In the genomic region with DNA sequence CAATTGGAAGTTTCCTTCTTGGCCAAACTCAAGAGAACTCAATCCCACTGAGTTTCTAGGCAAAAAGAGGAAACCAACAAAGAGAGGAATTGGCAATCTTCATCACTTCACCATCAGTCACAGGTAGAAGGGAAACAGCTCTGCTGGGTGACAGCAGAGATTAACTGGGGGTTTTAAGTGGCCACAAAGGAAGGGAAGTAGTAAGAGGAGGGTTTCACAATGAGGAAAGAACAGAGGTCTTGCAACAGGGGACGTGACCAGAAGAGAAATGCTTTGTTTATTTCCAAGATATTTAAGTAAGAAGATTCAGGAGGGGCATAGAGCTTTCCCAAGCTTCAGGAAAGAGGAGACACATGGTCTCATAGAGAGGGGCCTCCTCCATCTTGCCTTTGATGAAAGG, we compare ENCODE assay signal across 44 mouse cellular contexts. TPM values are rescaled to one million over a fixed set of nuclear protein-coding genes. Genes with fewer than 3 reads are reported as not detected.
DNase-seq lines count a peak whose midpoint lies in the region; ATAC-seq and TF ChIP-seq lines count a peak whose summit lies in the region.
"Had no signal": no experiment of that assay in that cellular context is flagged by ENCODE, and none has a peak within 500 bp of the region (broad histone marks: within the 10 kb centered on the region; RNA-seq: fewer than 3 reads in every experiment).

No protein-coding gene starts in this region.

- 0 out of 2 replicates have a peak overlapping the region, but pooled peaks have one; percentile 22 for H3K4me2 ChIP-seq in liver, postnatal 0 days (ENCODE audit: low read depth, low read length)
- H3K4me2 ChIP-seq in liver, embryonic 11.5 days = no peak overlapping the region
- H3K4me2 ChIP-seq: embryonic facial prominence, embryonic 13.5 days; forebrain, embryonic 15.5 days; heart, embryonic 11.5 days; hindbrain, embryonic 13.5 days; limb, embryonic 12.5 days; liver, embryonic 13.5 days; lung, embryonic 14.5 days; neural tube, embryonic 13.5 days had no signal

- no peak for TF ChIP-seq EP300 in liver, postnatal 0 days (IDR thresholded peaks at IDR 0.05; ENCODE audit: low read depth)

- H3K27me3 ChIP-seq in liver, postnatal 0 days (ENCODE audit: insufficient read depth, low read length) = no peaks in the 10 kb centered on the region
- no peaks in the 10 kb centered on the region for H3K27me3 ChIP-seq in liver, embryonic 11.5 days (replicated peaks; ENCODE audit: control insufficient read depth, insufficient read depth, low read length)
- H3K27me3 ChIP-seq: embryonic facial prominence, embryonic 13.5 days; forebrain, embryonic 15.5 days; hindbrain, embryonic 13.5 days; limb, embryonic 12.5 days; liver, embryonic 13.5 days; neural tube, embryonic 13.5 days had no signal

- H3K4me1 ChIP-seq in liver, postnatal 0 days (ENCODE audit: insufficient read depth) = peaks cover 3% of the 10 kb centered on the region; the same call in 1 of the 2 replicates
- H3K4me1 ChIP-seq in liver, embryonic 11.5 days (replicated peaks; ENCODE audit: control insufficient read depth, insufficient read depth, low read length) = no peaks in the 10 kb centered on the region
- H3K4me1 ChIP-seq in bone marrow, adult 2 months (ENCODE audit: control insufficient read depth, insufficient read depth, low read length) = no peaks in the 10 kb centered on the region; the same call in 1 of the 2 replicates
- H3K4me1 ChIP-seq: embryonic facial prominence, embryonic 13.5 days; forebrain, embryonic 10.5 days; forebrain, embryonic 15.5 days; hindbrain, embryonic 13.5 days; limb, embryonic 12.5 days; midbrain, embryonic 10.5 days; neural tube, embryonic 13.5 days had no signal

- no peak overlapping the region for H3K4me3 ChIP-seq in liver, postnatal 0 days (ENCODE audit: low read depth, low read length)
- no peak overlapping the region for H3K4me3 ChIP-seq in liver, embryonic 11.5 days (ENCODE audit: low read depth, low read length)
- no peak overlapping the region for H3K4me3 ChIP-seq in bone marrow, adult 2 months (replicated peaks; ENCODE audit: control insufficient read depth, low read depth, low read length)
- H3K4me3 ChIP-seq: embryonic facial prominence, embryonic 13.5 days; forebrain, embryonic 10.5 days; forebrain, embryonic 15.5 days; hindbrain, embryonic 13.5 days; left cerebral cortex, adult 2 months; limb, embryonic 12.5 days; liver, embryonic 13.5 days; midbrain, embryonic 10.5 days; myocyte; neural tube, embryonic 13.5 days had no signal

- 25% methylated on average over 1 of the region's 1 CpGs for WGBS in liver, postnatal 0 days (ENCODE audit: insufficient replicate concordance)
- 39% methylated on average over 1 of the region's 1 CpGs for WGBS in liver, embryonic 11.5 days
- 8% methylated on average over 1 of the region's 1 CpGs for WGBS in bone marrow, adult 2 months

- TF ChIP-seq POLR2A in bone marrow, adult 2 months (IDR thresholded peaks at IDR 0.05; ENCODE audit: borderline replicate concordance, control insufficient read depth, low read depth, low read length) = no peak

- no peak for TF ChIP-seq CTCF in liver, postnatal 0 days (IDR thresholded peaks at IDR 0.05; ENCODE audit: low read depth)
- TF ChIP-seq CTCF in bone marrow, adult 2 months (IDR thresholded peaks at IDR 0.05; ENCODE audit: control insufficient read depth, insufficient read depth, low read length) = no peak

- no peak overlapping the region for H3K9ac ChIP-seq in liver, postnatal 0 days (replicated peaks)
- no peak overlapping the region for H3K9ac ChIP-seq in liver, embryonic 11.5 days (ENCODE audit: low read depth, low read length)
- H3K9ac ChIP-seq: embryonic facial prominence, embryonic 13.5 days; forebrain, embryonic 15.5 days; hindbrain, embryonic 13.5 days; limb, embryonic 12.5 days; liver, embryonic 13.5 days; lung, embryonic 14.5 days; neural tube, embryonic 13.5 days had no signal

- peak overlapping the region; percentile 81 for H3K27ac ChIP-seq in liver, postnatal 0 days (ENCODE audit: low read depth)
- H3K27ac ChIP-seq in liver, embryonic 11.5 days (ENCODE audit: low read depth, low read length) = no peak overlapping the region
- H3K27ac ChIP-seq in bone marrow, adult 2 months (ENCODE audit: control insufficient read depth, insufficient read depth, low read depth, low read length, poor library complexity) = peak overlapping the region; percentile 49; the same call in 1 of the 2 replicates
- H3K27ac ChIP-seq: embryonic facial prominence, embryonic 13.5 days; forebrain, embryonic 10.5 days; forebrain, embryonic 15.5 days; hindbrain, embryonic 13.5 days; left cerebral cortex, adult 2 months; limb, embryonic 12.5 days; liver, embryonic 13.5 days; midbrain, embryonic 10.5 days; neural tube, embryonic 13.5 days had no signal

- no peaks in the 10 kb centered on the region for H3K36me3 ChIP-seq in liver, postnatal 0 days (replicated peaks; ENCODE audit: insufficient read depth, low read length)
- no peaks in the 10 kb centered on the region for H3K36me3 ChIP-seq in liver, embryonic 11.5 days (ENCODE audit: control insufficient read depth, insufficient read depth, low read length)
- H3K36me3 ChIP-seq: embryonic facial prominence, embryonic 13.5 days; forebrain, embryonic 10.5 days; forebrain, embryonic 15.5 days; hindbrain, embryonic 13.5 days; limb, embryonic 12.5 days; liver, embryonic 13.5 days; midbrain, embryonic 10.5 days; neural tube, embryonic 13.5 days had no signal

- H3K9me3 ChIP-seq in liver, postnatal 0 days (ENCODE audit: low read length) = no peaks in the 10 kb centered on the region
- H3K9me3 ChIP-seq in liver, embryonic 11.5 days (ENCODE audit: control insufficient read depth, low read length) = no peaks in the 10 kb centered on the region
- H3K9me3 ChIP-seq: embryonic facial prominence, embryonic 13.5 days; forebrain, embryonic 10.5 days; forebrain, embryonic 15.5 days; hindbrain, embryonic 13.5 days; limb, embryonic 12.5 days; liver, embryonic 13.5 days; midbrain, embryonic 10.5 days; neural tube, embryonic 13.5 days had no signal

- DNase-seq in liver, postnatal 0 days = peak; percentile 14
- DNase-seq in liver, embryonic 11.5 days (ENCODE audit: low spot score) = no peak
- peak; percentile 50 for DNase-seq in induced T-regulatory cell, adult 2 months (ENCODE audit: low read depth)
- DNase-seq in layer of hippocampus, postnatal 14 days (ENCODE audit: low spot score in 2 of 2) = no peak
- no peak for DNase-seq in spleen, adult 12 weeks (ENCODE audit: low spot score)
- DNase-seq: adrenal gland, adult 2 months; adrenal gland, postnatal 36 days; cerebellum, adult 8-10 months; cerebellum, postnatal 25 days; embryo, embryonic 11 days; gastrocnemius, postnatal 25 days; heart, adult 18-20 months; heart, postnatal 36 days; kidney, adult 9 months; kidney, postnatal 10 days; layer of hippocampus, adult 9-11 months; liver, embryonic 13.5 days; lung, embryonic 14.5 days; lung, postnatal 4 days; thymus, adult 18-20 months; thymus, postnatal 25 days had no signal

- peak; percentile 38; the same call in 1 of the 2 replicates for ATAC-seq in liver, postnatal 0 days
- ATAC-seq in liver, embryonic 11.5 days (replicated peaks; ENCODE audit: low FRiP score) = no peak
- peak; percentile 60 for ATAC-seq in neutrophil, adult 5-6 weeks (ENCODE audit: extremely low read depth, insufficient number of reproducible peaks, low FRiP score, poor library complexity, severe bottlenecking)
- ATAC-seq: activated CD4-positive, CD25-positive, alpha-beta regulatory T cell, adult 4 months; forebrain, embryonic 15.5 days; intestine, postnatal 0 days; midbrain, embryonic 16.5 days had no signal

RNA-seq across cellular contexts. Expression of gene Ifitm3, which starts 12.8 kb away (rescaled TPM):
- 295 and 298 TPM in 2 replicates for polyA plus RNA-seq in liver, postnatal 0 days (2015; fragmentation: Nextera tagmentation; extraction: Ambion mirVana)
- polyA plus RNA-seq in liver, embryonic 11.5 days (2014; fragmentation: Nextera tagmentation; extraction: Ambion mirVana) = 45.0 and 47.5 TPM in 2 replicates
- 166 and 209 TPM in 2 replicates for polyA plus RNA-seq in bone marrow, adult 2 months (2011; ENCODE audit: insufficient read depth, insufficient read length, low replicate concordance, missing spikeins)
- 187 and 230 TPM in 2 replicates for total RNA-seq in neutrophil, adult 5-6 weeks (2017)
- 10 to 100 TPM in 1 of 2 experiments, 1 to 10 TPM in 1; 6.9 to 13.0 TPM for total RNA-seq in layer of hippocampus, postnatal 14 days (2021)

RNA-seq across cellular contexts. Expression of gene Ifitm6, which starts 19.9 kb away (rescaled TPM):
- 53.6 and 54.4 TPM in 2 replicates for polyA plus RNA-seq in liver, postnatal 0 days (2015; fragmentation: Nextera tagmentation; extraction: Ambion mirVana)
- 0.90 and 0.97 TPM in 2 replicates for polyA plus RNA-seq in liver, embryonic 11.5 days (2014; fragmentation: Nextera tagmentation; extraction: Ambion mirVana)
- polyA plus RNA-seq in bone marrow, adult 2 months (2011; ENCODE audit: insufficient read depth, insufficient read length, low replicate concordance, missing spikeins) = 195 and 524 TPM in 2 replicates
- total RNA-seq in neutrophil, adult 5-6 weeks (2017) = 105 and 120 TPM in 2 replicates
- not detected for total RNA-seq in layer of hippocampus, postnatal 14 days (2021)
- total RNA-seq: gastrocnemius, adult 18-20 months; gastrocnemius, postnatal 25 days; heart, adult 18-20 months; left cerebral cortex, postnatal 25 days had no signal
- polyA plus RNA-seq: forebrain, embryonic 10.5 days; forebrain, embryonic 15.5 days; limb, embryonic 12.5 days; midbrain, embryonic 10.5 days had no signal

RNA-seq across cellular contexts. Expression of gene Ifitm1, which starts 30.8 kb away (rescaled TPM):
- polyA plus RNA-seq in liver, postnatal 0 days (2015; fragmentation: Nextera tagmentation; extraction: Ambion mirVana) = 33.4 and 38.6 TPM in 2 replicates
- polyA plus RNA-seq in liver, embryonic 11.5 days (2014; fragmentation: Nextera tagmentation; extraction: Ambion mirVana) = 32.7 and 33.5 TPM in 2 replicates
- 32.8 and 82.9 TPM in 2 replicates for polyA plus RNA-seq in bone marrow, adult 2 months (2011; ENCODE audit: insufficient read depth, insufficient read length, low replicate concordance, missing spikeins)
- 416 and 446 TPM in 2 replicates for total RNA-seq in neutrophil, adult 5-6 weeks (2017)
- total RNA-seq in layer of hippocampus, postnatal 14 days (2021) = 1 to 10 TPM; 3.3 to 6.3 TPM

RNA-seq across cellular contexts. Expression of gene Gm17387, which starts 31.1 kb away (rescaled TPM):
- polyA plus RNA-seq in liver, postnatal 0 days (2015; fragmentation: Nextera tagmentation; extraction: Ambion mirVana) = not detected in 2 replicates
- not detected in 2 replicates for polyA plus RNA-seq in liver, embryonic 11.5 days (2014; fragmentation: Nextera tagmentation; extraction: Ambion mirVana)
- not detected in 2 replicates for polyA plus RNA-seq in bone marrow, adult 2 months (2011; ENCODE audit: insufficient read depth, insufficient read length, low replicate concordance, missing spikeins)
- not detected in 2 replicates for total RNA-seq in neutrophil, adult 5-6 weeks (2017)
- not detected for total RNA-seq in layer of hippocampus, postnatal 14 days (2021)
- total RNA-seq: adrenal gland, adult 2 months; adrenal gland, postnatal 36 days; ES-E14; gastrocnemius, adult 18-20 months; gastrocnemius, postnatal 25 days; heart, adult 18-20 months; heart, postnatal 36 days; left cerebral cortex, adult 2 months; left cerebral cortex, postnatal 25 days had no signal
- polyA plus RNA-seq: activated CD4-positive, CD25-positive, alpha-beta regulatory T cell, adult 4 months; adrenal gland, adult 2 months; embryonic facial prominence, embryonic 13.5 days; forebrain, embryonic 10.5 days; forebrain, embryonic 15.5 days; frontal cortex, adult 2 months; heart, embryonic 11.5 days; heart, embryonic 16.5 days; hindbrain, embryonic 13.5 days; intestine, postnatal 0 days; large intestine, adult 2 months; limb, embryonic 12.5 days; liver, embryonic 13.5 days; lung, embryonic 14.5 days; midbrain, embryonic 10.5 days; midbrain, embryonic 16.5 days; myocyte; neural tube, embryonic 13.5 days; small intestine, adult 2 months; stomach, embryonic 16.5 days had no signal

RNA-seq across cellular contexts. Expression of gene Ifitm2, which starts 42.0 kb away (rescaled TPM):
- polyA plus RNA-seq in liver, postnatal 0 days (2015; fragmentation: Nextera tagmentation; extraction: Ambion mirVana) = 798 and 816 TPM in 2 replicates
- polyA plus RNA-seq in liver, embryonic 11.5 days (2014; fragmentation: Nextera tagmentation; extraction: Ambion mirVana) = 478 and 500 TPM in 2 replicates
- polyA plus RNA-seq in bone marrow, adult 2 months (2011; ENCODE audit: insufficient read depth, insufficient read length, low replicate concordance, missing spikeins) = 71.7 and 147 TPM in 2 replicates
- 514 and 537 TPM in 2 replicates for total RNA-seq in neutrophil, adult 5-6 weeks (2017)
- total RNA-seq in layer of hippocampus, postnatal 14 days (2021) = 10 to 100 TPM; 15.1 to 20.8 TPM

Comparison
In these comparisons a context has a peak if more than half of its experiments do, and no peak if none do; other contexts are left out.
1. DNase-seq: peak in liver, postnatal 0 days (single experiment) and induced T-regulatory cell, adult 2 months (single experiment); none in liver, embryonic 11.5 days (single experiment), layer of hippocampus, postnatal 14 days (0 of 2) and spleen, adult 12 weeks (single experiment).
2. RNA of gene Ifitm6, which starts 19.9 kb away (polyA plus RNA-seq): 195 to 524 TPM in bone marrow, adult 2 months and 53.6 to 54.4 TPM in liver, postnatal 0 days; 0.90 to 0.97 TPM in liver, embryonic 11.5 days; every median in the first group is over 10 times any median in the second.